Mouse (Mus musculus): ENCODE measurements around the gene Myrip.

The Myrip gene

GRCm38 (mm10) chr9:120449696-120450329 lies 148.5 kb downstream of the Myrip start:
- no peak for DNase-seq (ENCODE audit: low spot score in 2 of 2)

- DNase-seq (ENCODE audit: low spot score in 2 of 2), result no peak
Measured at GRCm38 (mm10) chr9:120455768-120456655, 154.7 kb downstream of the Myrip start.

- no peak for DNase-seq (ENCODE audit: low spot score in 2 of 2)
Measured at GRCm38 (mm10) chr9:120470431-120470830, 169.1 kb downstream of the Myrip start.

- no peak for DNase-seq (ENCODE audit: low spot score in 2 of 2)
Measured at GRCm38 (mm10) chr9:120481644-120482043, 180.3 kb downstream of the Myrip start.

DNA sequence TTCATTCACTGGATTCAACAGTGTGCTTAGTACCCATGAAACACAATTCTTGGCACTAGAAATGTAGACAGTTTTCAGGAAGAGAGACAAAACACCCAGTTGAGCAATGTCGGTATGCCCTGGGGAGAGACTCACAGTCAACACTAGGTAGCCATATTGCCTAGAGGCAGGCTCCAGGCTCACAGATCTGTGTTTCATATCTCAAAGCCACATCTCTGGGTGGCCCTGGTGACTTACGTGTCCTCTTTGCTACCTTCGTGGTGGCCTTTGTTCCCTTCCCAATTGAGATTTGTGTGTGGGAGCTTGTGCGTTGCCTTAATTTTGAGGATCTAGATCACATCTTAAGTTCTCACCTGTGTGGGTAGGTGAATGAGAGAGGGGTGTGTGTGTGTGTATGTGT lies 181.1 kb downstream of the Myrip start:
- no peak for DNase-seq (ENCODE audit: low spot score in 2 of 2)

- no peak for DNase-seq (ENCODE audit: low spot score in 2 of 2)
Measured at GRCm38 (mm10) chr9:120483101-120483500, 181.8 kb downstream of the Myrip start.

- no peak for DNase-seq (ENCODE audit: low spot score in 2 of 2)
Measured at GRCm38 (mm10) chr9:120487076-120487475, 185.8 kb downstream of the Myrip start.

DNA sequence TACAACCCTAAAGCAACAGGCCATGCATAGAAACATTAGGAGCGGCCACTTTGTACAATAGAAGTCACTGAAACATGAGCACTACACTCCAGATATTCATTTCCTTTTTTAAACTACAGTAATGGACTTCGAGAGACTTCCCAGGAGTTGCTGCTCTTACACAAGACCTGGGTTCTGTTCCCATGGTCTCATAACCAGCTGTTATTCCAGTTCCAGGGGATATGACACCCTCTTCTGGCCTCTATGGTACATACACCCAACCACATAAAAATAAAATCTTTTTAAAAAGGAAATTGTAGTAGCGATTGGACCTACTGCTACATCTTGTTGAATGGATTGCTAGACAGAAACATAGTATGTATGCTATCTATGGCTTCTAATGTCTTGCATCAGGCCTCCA lies 190.2 kb downstream of the Myrip start:
- no peak for DNase-seq (ENCODE audit: low spot score in 2 of 2)

GRCm38 (mm10) chr9:120492010-120492399 lies 190.7 kb downstream of the Myrip start, which contains the start of gene Eif1b:
Gene Eif1b, plus strand, starts transcription at chr9:120492232.
- no peak for DNase-seq (ENCODE audit: low spot score in 2 of 2)

- peak; percentile 74 to 84 for DNase-seq (ENCODE audit: low spot score in 2 of 2)
Measured at GRCm38 (mm10) chr9:120492400-120493351, 191.4 kb downstream of the Myrip start.

DNA sequence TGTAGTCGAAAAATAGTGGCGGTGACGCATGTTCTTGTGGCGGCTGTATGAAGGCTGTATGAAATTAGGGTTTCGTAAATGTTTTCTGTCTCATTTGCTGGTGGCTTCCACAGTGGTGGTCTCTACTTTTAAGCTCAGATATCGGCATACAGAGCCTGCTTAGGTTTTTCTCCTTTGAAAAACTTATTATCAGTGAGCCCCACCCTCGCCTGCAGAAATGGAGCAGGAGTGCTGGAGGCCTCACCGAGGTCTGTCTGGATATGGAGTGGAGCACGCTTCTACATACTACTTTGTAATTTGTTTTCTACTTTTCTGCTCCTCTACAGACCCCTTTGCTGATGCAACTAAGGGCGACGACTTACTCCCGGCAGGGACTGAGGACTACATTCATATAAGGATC lies 192.5 kb downstream of the Myrip start:
- DNase-seq (ENCODE audit: low spot score in 2 of 2), result no peak

DNA sequence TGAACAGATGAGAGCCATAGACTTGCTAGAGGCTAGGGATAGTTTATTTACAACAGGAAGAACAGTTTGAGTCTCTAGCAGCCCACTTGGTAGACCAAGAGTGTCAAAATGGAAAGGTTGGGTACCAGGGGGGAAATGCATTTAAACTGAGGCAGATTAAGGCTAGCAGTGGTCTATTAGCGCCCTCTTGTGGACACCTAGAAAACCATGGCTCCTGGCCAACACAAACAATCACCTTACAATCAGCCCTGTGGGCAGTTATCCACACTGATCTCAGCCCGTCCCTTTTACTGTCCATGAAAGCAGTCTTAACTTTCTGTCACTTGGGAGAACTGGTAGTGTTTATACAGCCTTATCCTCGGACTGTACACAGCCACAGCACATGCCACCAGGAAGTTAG lies 195.4 kb downstream of the Myrip start:
- DNase-seq (ENCODE audit: low spot score in 2 of 2), result peak; percentile 24 to 77

DNA sequence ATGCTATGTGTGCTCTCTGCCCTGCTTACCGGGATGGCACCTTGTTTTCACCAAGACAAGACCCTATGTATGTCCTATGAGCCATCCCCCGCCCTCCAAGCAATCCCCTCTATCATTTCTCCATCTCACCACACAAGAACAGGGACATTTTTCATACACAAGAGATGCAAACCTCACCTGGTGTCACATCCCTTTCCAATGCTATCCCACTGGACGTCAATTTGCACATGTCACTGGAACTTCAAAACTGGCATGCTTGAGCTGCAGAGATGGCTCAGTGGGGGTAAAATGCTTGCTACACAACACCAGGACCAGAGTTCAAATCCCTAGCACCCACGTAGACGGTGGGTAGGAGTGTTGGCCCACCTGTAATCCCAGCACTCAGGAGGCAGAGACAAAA lies 196.7 kb downstream of the Myrip start:
- DNase-seq (ENCODE audit: low spot score in 2 of 2), result no peak

GRCm38 (mm10) chr9:120501191-120501902 lies 200.0 kb downstream of the Myrip start:
- no peak for DNase-seq (ENCODE audit: low spot score in 2 of 2)

DNA sequence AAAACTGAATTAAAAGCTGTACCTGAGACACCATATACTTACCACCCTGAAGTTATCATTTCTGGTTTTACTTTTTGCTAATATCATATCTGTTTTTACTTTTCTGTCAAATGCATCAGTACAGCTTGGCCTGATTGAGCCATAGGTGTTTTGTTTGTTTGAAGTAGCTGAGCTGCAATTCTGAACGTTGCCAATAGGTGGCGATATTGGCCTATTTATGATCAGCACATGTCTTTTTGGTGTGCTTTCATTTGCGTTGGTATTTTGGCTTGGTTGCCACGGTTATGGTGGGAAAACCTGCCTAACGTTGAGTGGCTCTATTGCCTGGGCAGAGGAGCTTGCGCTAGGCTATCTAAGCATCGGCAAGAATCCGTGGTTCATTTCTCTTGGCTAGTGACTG lies 200.7 kb downstream of the Myrip start:
- DNase-seq (ENCODE audit: low spot score in 2 of 2), result peak; percentile 45 to 78

DNA sequence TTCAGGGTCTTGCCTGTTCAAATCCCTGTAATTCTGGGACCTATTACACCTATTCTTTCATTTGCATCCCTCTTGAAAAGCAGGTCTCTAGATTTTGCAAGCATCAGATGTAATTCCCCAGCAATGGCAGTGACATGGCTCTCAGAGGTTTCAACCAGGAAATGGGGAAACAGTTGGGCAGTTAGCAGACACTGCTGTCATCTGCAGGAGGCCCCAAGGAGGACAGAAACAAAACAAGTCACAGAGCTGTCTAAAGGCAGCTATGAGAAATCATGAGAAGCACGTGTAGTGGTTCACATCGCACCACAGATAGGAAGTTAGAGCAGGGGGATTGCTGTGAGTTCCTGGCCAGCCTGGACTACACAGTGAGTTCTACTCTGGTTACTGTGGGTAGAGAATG lies 203.1 kb downstream of the Myrip start:
- no peak for DNase-seq (ENCODE audit: low spot score in 2 of 2)

- peak in 1 of 2 experiments; percentile 36 for DNase-seq (ENCODE audit: low spot score in 2 of 2)
Measured at GRCm38 (mm10) chr9:120511781-120512180, 210.5 kb downstream of the Myrip start.

DNA sequence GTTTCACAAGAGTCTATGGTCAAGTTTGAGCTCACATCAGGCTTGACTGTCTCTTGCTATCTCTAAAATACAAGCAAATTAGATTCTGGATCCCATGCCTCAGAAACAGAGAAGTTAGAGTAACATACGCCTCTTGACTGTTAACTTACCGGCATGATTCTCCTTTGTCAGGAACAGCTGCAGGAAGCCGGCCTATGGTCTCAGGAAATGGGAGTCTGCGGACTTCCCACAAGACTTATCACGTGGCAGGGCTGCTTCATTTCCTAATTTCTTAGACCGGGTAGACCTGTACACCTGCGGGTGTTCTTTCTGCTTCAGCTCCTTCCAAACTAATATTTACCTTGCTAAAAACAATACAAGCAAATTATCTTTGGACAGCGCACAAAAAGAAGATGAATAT lies 215.4 kb downstream of the Myrip start:
- no peak for DNase-seq (ENCODE audit: low spot score in 2 of 2)

- no peak for DNase-seq (ENCODE audit: low spot score in 2 of 2)
Measured at GRCm38 (mm10) chr9:120518946-120519345, 217.6 kb downstream of the Myrip start.

GRCm38 (mm10) chr9:120519469-120520125 lies 218.3 kb downstream of the Myrip start:
- no peak for DNase-seq (ENCODE audit: low spot score in 2 of 2)

GRCm38 (mm10) chr9:120521161-120521560 lies 219.8 kb downstream of the Myrip start:
- DNase-seq (ENCODE audit: low spot score in 2 of 2), result no peak
